Mouse (Mus musculus): ENCODE measurements around the gene Atat1. TPM values are rescaled to one million over a fixed set of nuclear protein-coding genes. Genes with fewer than 3 reads are reported as not detected.
A peak's percentile ranks its signal among the peaks of the same experiment; 100 is the strongest.

Gene Atat1
- total RNA-seq, 2 experiments from 2014 or later, result 3.9 to 4.8 TPM

DNA sequence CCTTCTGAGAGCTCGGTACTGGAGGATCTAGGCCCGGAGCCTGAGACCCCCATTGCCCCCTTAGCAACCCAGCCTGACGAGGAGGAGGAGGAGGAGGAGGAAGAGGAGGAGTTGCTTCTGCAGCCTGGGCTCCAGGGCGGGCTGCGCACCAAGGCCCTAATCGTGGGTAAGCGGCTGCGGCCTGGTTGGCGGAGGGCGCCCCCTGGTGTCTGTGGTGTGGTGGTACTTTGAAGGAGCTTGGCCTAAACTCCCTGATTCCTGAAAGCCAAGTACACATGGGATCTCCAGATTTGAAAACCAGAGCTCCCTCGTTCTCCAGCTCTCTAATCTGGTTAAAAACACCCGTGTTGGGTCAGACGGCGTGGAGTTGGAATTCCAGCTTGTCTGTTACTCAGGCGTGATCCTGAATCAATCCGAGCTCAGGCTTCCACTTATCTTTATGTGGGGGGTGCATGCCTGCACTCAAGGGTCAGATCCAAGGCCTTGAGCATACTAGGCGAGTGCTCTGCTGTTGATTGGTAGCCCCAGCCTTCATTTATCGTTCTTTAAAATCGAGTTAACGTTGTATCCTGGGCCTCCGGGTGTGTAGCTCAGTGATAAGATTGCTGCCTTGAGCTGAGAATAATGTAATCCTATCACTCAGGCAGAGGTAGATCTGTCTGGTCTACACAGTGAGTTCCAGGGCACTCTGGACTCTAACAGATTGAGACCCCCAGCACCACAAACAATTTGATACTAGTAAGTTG, 35.9 kb downstream of the Atat1 start:
- peak; percentile 89 for DNase-seq (ENCODE audit: low spot score)

- DNase-seq (ENCODE audit: low spot score), result no peak
Measured at GRCm38 (mm10) chr17:35870884-35871696, 38.8 kb downstream of the Atat1 start.

GRCm38 (mm10) chr17:35870151-35870883, 39.6 kb downstream of the Atat1 start:
- peak; percentile 44 for DNase-seq (ENCODE audit: low spot score)

- peak; percentile 36 for DNase-seq (ENCODE audit: low spot score)
Measured at GRCm38 (mm10) chr17:35869346-35870067, 40.4 kb downstream of the Atat1 start.

DNA sequence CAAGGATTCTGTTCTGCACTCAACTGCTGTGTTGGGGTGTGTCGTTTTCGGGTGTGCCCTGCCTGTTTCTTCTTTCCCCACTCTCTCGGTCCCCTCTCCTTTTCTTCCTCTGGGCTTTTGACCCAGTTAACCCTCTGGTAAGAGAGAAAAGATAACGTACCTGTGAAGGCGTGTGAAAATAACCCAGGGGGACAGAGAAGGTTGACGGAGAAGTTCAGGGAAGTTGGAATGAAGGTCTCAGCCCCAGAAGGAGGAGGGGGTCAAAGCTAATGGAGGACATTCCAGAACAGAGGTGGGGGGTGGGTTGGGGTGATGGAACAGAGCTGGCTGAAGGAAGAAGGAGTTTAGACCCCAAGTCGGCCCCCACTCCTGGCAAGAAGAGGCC, 40.9 kb downstream of the Atat1 start:
- no peak for DNase-seq (ENCODE audit: low spot score)

GRCm38 (mm10) chr17:35868165-35868820, 41.6 kb downstream of the Atat1 start:
- DNase-seq (ENCODE audit: low spot score), result no peak

GRCm38 (mm10) chr17:35866911-35867890, 42.7 kb downstream of the Atat1 start:
- peak; percentile 41 for DNase-seq (ENCODE audit: low spot score)

- peak; percentile 75 for DNase-seq (ENCODE audit: low spot score)
Measured at GRCm38 (mm10) chr17:35866281-35866831, 43.5 kb downstream of the Atat1 start.

GRCm38 (mm10) chr17:35865481-35866280, 44.2 kb downstream of the Atat1 start, which contains the start of gene Ppp1r18:
Ppp1r18 (plus strand) TSS chr17:35865593.
- DNase-seq (ENCODE audit: low spot score), result peak; percentile 75

DNA sequence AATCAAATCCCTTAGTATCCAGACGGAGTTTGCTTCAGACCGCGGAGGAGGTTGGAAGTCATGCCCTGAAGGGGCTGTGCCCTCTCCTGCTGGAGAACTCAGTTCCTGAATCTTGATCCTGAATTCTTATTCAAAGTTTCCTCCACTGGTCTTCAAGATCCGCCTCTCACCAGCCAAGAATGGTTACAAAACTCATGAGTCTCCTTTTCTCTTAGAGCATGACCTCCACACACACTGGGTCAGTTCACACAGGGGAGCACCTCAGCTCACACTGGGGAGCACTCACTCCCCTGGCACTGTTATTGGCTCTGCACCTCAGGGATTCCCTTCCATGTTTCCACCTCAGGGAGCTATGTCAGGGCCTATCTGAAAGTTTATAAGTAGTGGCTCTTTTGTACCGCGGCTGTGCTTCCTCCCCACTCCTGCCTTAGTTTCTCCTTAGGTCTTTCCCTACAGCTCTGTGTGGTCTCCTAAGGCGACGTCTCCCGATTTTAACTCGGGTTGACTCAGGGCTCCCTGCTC, 45.0 kb downstream of the Atat1 start:
- no peak for DNase-seq (ENCODE audit: low spot score)

GRCm38 (mm10) chr17:35861198-35861857, 48.5 kb downstream of the Atat1 start, which contains the start of gene Nrm:
Nrm (plus strand) TSS chr17:35861318.
- DNase-seq (ENCODE audit: low spot score), result peak; percentile 92

GRCm38 (mm10) chr17:35860831-35861197, 49.1 kb downstream of the Atat1 start:
- DNase-seq (ENCODE audit: low spot score), result no peak

DNA sequence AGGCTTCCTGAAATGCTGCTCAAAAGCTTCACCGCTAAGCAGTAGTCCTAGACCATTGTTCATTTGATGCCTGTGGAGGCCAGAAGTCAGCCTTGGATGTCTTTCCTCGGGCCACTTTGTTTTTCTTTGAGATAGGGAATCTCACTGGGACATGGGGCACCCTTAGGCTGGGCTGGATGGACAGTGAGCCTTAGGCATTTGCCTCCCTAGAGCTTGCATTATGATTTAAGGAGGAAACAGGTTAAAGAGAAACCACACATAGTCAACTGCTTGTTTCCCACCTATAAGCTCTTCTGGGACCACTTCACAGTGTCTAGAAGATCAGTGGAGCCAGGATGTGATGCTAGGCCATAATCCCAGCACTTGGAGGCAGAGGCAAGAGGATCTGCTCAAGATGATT, 50.0 kb downstream of the Atat1 start:
- DNase-seq (ENCODE audit: low spot score), result no peak

GRCm38 (mm10) chr17:35859371-35859770, 50.5 kb downstream of the Atat1 start:
- DNase-seq (ENCODE audit: low spot score), result no peak

DNA sequence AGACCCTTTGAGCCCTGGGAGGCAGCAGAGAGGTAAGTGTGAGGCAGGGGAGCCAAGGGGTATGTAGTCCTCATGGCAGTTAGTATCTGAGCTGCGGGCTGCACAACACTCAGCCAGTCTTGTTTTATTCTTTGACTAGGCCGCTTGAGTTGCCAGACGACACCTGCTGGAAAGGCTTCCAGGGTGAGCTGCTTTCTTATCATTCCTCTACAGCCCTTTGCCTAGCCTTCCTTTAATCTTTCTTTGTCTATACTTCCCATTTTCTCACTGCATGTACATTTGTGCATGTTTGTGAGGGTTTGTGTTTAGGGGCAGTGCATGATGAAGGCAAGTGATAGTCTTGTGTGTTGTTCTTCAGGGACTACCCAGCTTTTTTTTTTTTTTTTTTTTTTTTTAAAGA, 58.9 kb downstream of the Atat1 start:
- DNase-seq (ENCODE audit: low spot score), result no peak

GRCm38 (mm10) chr17:35848112-35848511, 61.8 kb downstream of the Atat1 start:
- DNase-seq (ENCODE audit: low spot score), result no peak
